Mouse (Mus musculus): ENCODE measurements at regions not wholly inside any gene's neighbourhood (a gene's known extent, or its start where the extent isn't known, plus 50 kb on each side); places are given as distances from the start of the nearest gene placed in this dataset.

GRCm38 (mm10) chr3:38591531-38591930 lies 106.9 kb upstream of the Ankrd50 start:
- Histone ChIP-seq H3K27me3 (ENCODE audit: control insufficient read depth, insufficient read depth, low read length, poor library complexity, severe bottlenecking) (no peaks in the 10 kb centered on the region; the same call in 1 of the 2 replicates), H3K36me3 (ENCODE audit: control insufficient read depth, insufficient read depth, low read length, poor library complexity, severe bottlenecking) (no peaks in the 10 kb centered on the region), H3K27ac (ENCODE audit: insufficient read depth, low read length) (no peak overlapping the region), H3K4me3 (ENCODE audit: low read depth, low read length) (no peak overlapping the region), H3K4me1 (ENCODE audit: control insufficient read depth, insufficient read depth, low read length) (no peaks in the 10 kb centered on the region), H3K9me3 (replicated peaks; ENCODE audit: control insufficient read depth, insufficient read depth, low read length, poor library complexity, severe bottlenecking) (no peaks in the 10 kb centered on the region), H3K9ac (ENCODE audit: low read depth, poor library complexity, severe bottlenecking) (no peak overlapping the region)
- TF ChIP-seq POLR2A (IDR thresholded peaks at IDR 0.05; ENCODE audit: insufficient read depth, low read length): no peak
- TF ChIP-seq CTCF (IDR thresholded peaks at IDR 0.05; ENCODE audit: low read depth, low read length): no peak
- TF ChIP-seq EP300 (IDR thresholded peaks at IDR 0.05; ENCODE audit: insufficient read depth, low read depth, low read length): no peak

DNA sequence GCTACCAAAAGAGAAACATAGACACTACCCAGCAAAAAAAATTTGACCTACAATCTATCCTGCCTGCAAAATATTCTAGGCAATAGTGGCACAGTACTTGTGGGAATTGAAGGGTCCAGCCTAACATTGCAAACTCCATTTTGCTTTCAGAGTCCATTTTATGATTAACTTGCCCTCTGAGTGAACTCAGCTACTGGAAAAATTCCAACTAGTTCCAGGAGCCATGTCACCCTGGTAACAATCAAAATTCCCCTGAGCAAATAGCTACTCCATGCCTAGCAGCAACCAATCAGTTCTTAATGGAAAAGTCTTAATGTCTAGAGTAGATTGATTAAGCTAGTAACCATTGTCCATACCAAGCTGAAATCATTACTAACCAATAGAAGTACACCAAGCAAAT lies 104.3 kb upstream of the Ankrd50 start:
- H3K36me3 ChIP-seq (ENCODE audit: control insufficient read depth, insufficient read depth, low read length, poor library complexity, severe bottlenecking): no peaks in the 10 kb centered on the region
- H3K9ac ChIP-seq (ENCODE audit: low read depth, poor library complexity, severe bottlenecking): no peak overlapping the region
- H3K9me3 ChIP-seq (replicated peaks; ENCODE audit: control insufficient read depth, insufficient read depth, low read length, poor library complexity, severe bottlenecking): no peaks in the 10 kb centered on the region
- TF ChIP-seq CTCF (IDR thresholded peaks at IDR 0.05; ENCODE audit: low read depth, low read length) (no peak), POLR2A (IDR thresholded peaks at IDR 0.05; ENCODE audit: insufficient read depth, low read length) (no peak)
- no peak overlapping the region for H3K27ac ChIP-seq (ENCODE audit: insufficient read depth, low read length)
- no peaks in the 10 kb centered on the region for H3K4me1 ChIP-seq (ENCODE audit: control insufficient read depth, insufficient read depth, low read length)
- no peaks in the 10 kb centered on the region; the same call in 1 of the 2 replicates for H3K27me3 ChIP-seq (ENCODE audit: control insufficient read depth, insufficient read depth, low read length, poor library complexity, severe bottlenecking)
- no peak overlapping the region for H3K4me3 ChIP-seq (ENCODE audit: low read depth, low read length)

- Histone ChIP-seq H3K4me3 (ENCODE audit: low read depth, low read length) (no peak overlapping the region), H3K36me3 (ENCODE audit: control insufficient read depth, insufficient read depth, low read length, poor library complexity, severe bottlenecking) (no peaks in the 10 kb centered on the region), H3K4me1 (ENCODE audit: control insufficient read depth, insufficient read depth, low read length) (no peaks in the 10 kb centered on the region), H3K9me3 (replicated peaks; ENCODE audit: control insufficient read depth, insufficient read depth, low read length, poor library complexity, severe bottlenecking) (no peaks in the 10 kb centered on the region), H3K27me3 (ENCODE audit: control insufficient read depth, insufficient read depth, low read length, poor library complexity, severe bottlenecking) (no peaks in the 10 kb centered on the region), H3K27ac (ENCODE audit: insufficient read depth, low read length) (no peak overlapping the region), H3K9ac (ENCODE audit: low read depth, poor library complexity, severe bottlenecking) (no peak overlapping the region)
- TF ChIP-seq EP300 (IDR thresholded peaks at IDR 0.05; ENCODE audit: insufficient read depth, low read depth, low read length): no peak
- no peak for TF ChIP-seq CTCF (IDR thresholded peaks at IDR 0.05; ENCODE audit: low read depth, low read length)
- no peak for TF ChIP-seq POLR2A (IDR thresholded peaks at IDR 0.05; ENCODE audit: insufficient read depth, low read length)
These were observed 100.9 kb upstream of the Ankrd50 start for GRCm38 (mm10) chr3:38585509-38585908.

- H3K9me3 ChIP-seq (replicated peaks; ENCODE audit: control insufficient read depth, insufficient read depth, low read length, poor library complexity, severe bottlenecking): no peaks in the 10 kb centered on the region
- H3K36me3 ChIP-seq (ENCODE audit: control insufficient read depth, insufficient read depth, low read length, poor library complexity, severe bottlenecking): no peaks in the 10 kb centered on the region
- no peak overlapping the region for H3K27ac ChIP-seq (ENCODE audit: insufficient read depth, low read length)
- TF ChIP-seq POLR2A (IDR thresholded peaks at IDR 0.05; ENCODE audit: insufficient read depth, low read length) (no peak), CTCF (IDR thresholded peaks at IDR 0.05; ENCODE audit: low read depth, low read length) (no peak), EP300 (IDR thresholded peaks at IDR 0.05; ENCODE audit: insufficient read depth, low read depth, low read length) (no peak)
- no peak overlapping the region for H3K9ac ChIP-seq (ENCODE audit: low read depth, poor library complexity, severe bottlenecking)
- no peaks in the 10 kb centered on the region for H3K27me3 ChIP-seq (ENCODE audit: control insufficient read depth, insufficient read depth, low read length, poor library complexity, severe bottlenecking)
- no peaks in the 10 kb centered on the region for H3K4me1 ChIP-seq (ENCODE audit: control insufficient read depth, insufficient read depth, low read length)
- H3K4me3 ChIP-seq (ENCODE audit: low read depth, low read length): no peak overlapping the region
These were observed 95.1 kb upstream of the Ankrd50 start for GRCm38 (mm10) chr3:38579781-38580180.

- H3K4me1 ChIP-seq (ENCODE audit: control insufficient read depth, insufficient read depth, low read length): no peaks in the 10 kb centered on the region
- H3K9ac ChIP-seq (ENCODE audit: low read depth, poor library complexity, severe bottlenecking): no peak overlapping the region
- no peaks in the 10 kb centered on the region for H3K36me3 ChIP-seq (ENCODE audit: control insufficient read depth, insufficient read depth, low read length, poor library complexity, severe bottlenecking)
- H3K9me3 ChIP-seq (replicated peaks; ENCODE audit: control insufficient read depth, insufficient read depth, low read length, poor library complexity, severe bottlenecking): no peaks in the 10 kb centered on the region
- H3K27ac ChIP-seq (ENCODE audit: insufficient read depth, low read length): no peak overlapping the region
- no peaks in the 10 kb centered on the region for H3K27me3 ChIP-seq (ENCODE audit: control insufficient read depth, insufficient read depth, low read length, poor library complexity, severe bottlenecking)
- TF ChIP-seq EP300 (IDR thresholded peaks at IDR 0.05; ENCODE audit: insufficient read depth, low read depth, low read length): no peak
- no peak for TF ChIP-seq POLR2A (IDR thresholded peaks at IDR 0.05; ENCODE audit: insufficient read depth, low read length)
- TF ChIP-seq CTCF (IDR thresholded peaks at IDR 0.05; ENCODE audit: low read depth, low read length): no peak
- no peak overlapping the region for H3K4me3 ChIP-seq (ENCODE audit: low read depth, low read length)
These were observed 93.4 kb upstream of the Ankrd50 start for GRCm38 (mm10) chr3:38577890-38578628.

DNA sequence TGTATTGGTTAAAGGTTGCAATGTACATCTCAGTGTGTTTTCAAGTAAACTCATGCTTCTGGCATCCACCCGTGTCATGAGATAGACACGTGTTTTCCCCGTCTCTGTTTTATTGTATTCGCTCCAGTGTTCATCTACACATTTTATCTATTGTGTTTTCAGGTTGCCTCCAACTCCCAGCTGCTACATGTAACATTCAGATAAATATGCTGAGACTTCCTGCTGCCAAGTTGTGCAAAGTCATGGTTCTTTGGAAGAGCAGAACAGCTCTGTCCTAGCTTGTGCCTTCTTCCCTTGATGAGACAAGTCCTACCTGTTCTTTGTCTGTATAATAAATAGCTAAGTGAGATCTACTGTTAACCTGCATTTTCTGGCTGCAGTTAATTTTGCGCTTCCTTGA lies 89.0 kb upstream of the Ankrd50 start:
- TF ChIP-seq POLR2A (IDR thresholded peaks at IDR 0.05; ENCODE audit: insufficient read depth, low read length): no peak
- no peak for TF ChIP-seq CTCF (IDR thresholded peaks at IDR 0.05; ENCODE audit: low read depth, low read length)
- TF ChIP-seq EP300 (IDR thresholded peaks at IDR 0.05; ENCODE audit: insufficient read depth, low read depth, low read length): no peak
- Histone ChIP-seq H3K9me3 (replicated peaks; ENCODE audit: control insufficient read depth, insufficient read depth, low read length, poor library complexity, severe bottlenecking) (no peaks in the 10 kb centered on the region), H3K27ac (ENCODE audit: insufficient read depth, low read length) (no peak overlapping the region), H3K36me3 (ENCODE audit: control insufficient read depth, insufficient read depth, low read length, poor library complexity, severe bottlenecking) (no peaks in the 10 kb centered on the region), H3K9ac (ENCODE audit: low read depth, poor library complexity, severe bottlenecking) (no peak overlapping the region), H3K4me3 (ENCODE audit: low read depth, low read length) (no peak overlapping the region), H3K27me3 (ENCODE audit: control insufficient read depth, insufficient read depth, low read length, poor library complexity, severe bottlenecking) (no peaks in the 10 kb centered on the region), H3K4me1 (ENCODE audit: control insufficient read depth, insufficient read depth, low read length) (no peaks in the 10 kb centered on the region)
